Mouse (Mus musculus): ENCODE measurements at regions not wholly inside any gene's neighbourhood (a gene's known extent, or its start where the extent isn't known, plus 50 kb on each side); places are given as distances from the start of the nearest gene placed in this dataset.

DNA sequence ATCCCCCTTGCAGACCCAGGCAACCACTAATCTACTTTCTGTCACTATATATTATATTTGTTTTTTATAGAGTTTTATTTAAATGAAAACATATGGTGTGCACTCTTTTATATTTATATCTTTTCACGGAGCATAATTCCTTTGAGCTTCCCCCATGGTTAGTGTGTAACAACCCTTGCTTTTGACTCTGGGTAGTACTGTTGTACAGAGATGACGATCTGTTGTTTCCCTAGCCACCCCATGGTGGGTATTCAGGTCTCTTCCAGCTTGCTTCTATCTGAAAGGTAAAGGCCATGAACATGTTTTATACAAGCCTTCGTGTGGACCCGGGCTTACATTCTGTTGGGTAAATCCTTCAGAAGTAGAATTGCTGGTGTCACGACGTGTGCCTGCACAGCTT is 221.2 kb upstream of the Rnaseh2b start:
- in situ Hi-C loops (cut with MboI; ENCODE audit: low pct_unique_long_range_greater_than_20kb in 1 of 2, low sequenced_read_pairs in 2 of 2, unreplicated experiment in 1 of 2): no loop called here

DNA sequence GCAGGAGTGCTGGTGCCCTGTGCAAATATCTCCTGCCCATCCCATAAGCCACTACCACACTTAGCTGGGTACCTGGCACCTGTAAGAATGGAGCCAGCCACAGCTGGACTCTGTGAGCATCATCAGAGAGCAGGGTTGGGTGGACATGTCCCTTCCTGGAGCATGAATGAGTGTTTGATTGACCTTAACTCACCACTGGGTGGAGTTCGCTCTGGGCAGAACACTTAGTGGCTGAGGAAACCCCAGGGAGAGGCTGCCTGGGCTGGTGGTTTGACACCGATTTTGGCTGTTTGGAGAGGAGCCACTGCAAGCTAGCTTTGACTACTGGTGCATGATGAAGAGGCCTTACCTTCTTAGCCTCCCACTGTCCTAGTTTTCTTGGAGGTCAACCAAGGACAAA is 208.3 kb upstream of the Rnaseh2b start:
- in situ Hi-C loops (cut with MboI; ENCODE audit: low pct_unique_long_range_greater_than_20kb in 1 of 2, low sequenced_read_pairs in 2 of 2, unreplicated experiment in 1 of 2): loop anchor here in 1 of 2 experiments (25.0 kb wide), 1 partner anchor 378 kb away; the partner anchor contains the start of gene Gucy1b2

DNA sequence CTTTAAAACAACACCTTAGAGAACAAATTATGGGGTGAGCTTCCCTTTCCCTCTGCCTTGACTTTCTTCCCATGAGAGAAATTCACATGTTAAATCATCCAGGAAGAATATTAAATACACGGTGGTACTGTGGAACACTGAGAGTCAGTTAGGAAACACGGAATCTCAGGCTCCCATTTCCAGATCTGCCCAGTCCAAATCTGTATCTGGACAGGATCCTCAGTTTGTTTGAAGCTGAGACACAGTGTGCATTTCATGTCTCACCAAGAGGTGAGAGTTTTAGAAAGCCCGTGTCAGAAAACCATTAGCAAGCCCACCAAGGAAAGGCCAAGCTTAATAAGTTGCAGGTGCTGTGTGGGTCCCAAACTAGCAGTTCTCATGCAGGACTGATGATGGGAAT is 204.2 kb upstream of the Rnaseh2b start:
- in situ Hi-C loops (cut with MboI; ENCODE audit: low pct_unique_long_range_greater_than_20kb in 1 of 2, low sequenced_read_pairs in 2 of 2, unreplicated experiment in 1 of 2): loop anchor here in 1 of 2 experiments (25.0 kb wide), 1 partner anchor 374 kb away; the partner anchor contains the start of gene Gucy1b2

DNA sequence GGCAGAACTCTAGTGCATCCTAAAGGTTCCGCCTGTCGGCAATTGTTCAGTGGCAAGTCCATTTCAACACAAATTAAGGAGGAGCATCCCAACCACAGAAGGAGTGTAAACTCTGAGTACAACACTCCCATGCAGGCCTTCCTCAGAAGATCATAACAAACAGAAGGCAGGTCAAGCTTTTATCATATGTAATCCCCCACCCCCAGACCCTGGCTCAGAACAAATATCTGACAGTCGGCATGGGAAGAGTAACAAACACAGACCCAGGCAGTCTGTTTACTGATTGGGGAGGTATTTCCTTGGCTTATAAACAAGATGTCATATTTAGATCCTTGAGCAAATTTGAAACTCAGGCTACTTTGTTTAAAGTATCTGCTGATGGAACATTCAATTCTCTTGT is 174.9 kb upstream of the Rnaseh2b start:
- in situ Hi-C loops (cut with MboI; ENCODE audit: low pct_unique_long_range_greater_than_20kb in 1 of 2, low sequenced_read_pairs in 2 of 2, unreplicated experiment in 1 of 2): no loop called here

DNA sequence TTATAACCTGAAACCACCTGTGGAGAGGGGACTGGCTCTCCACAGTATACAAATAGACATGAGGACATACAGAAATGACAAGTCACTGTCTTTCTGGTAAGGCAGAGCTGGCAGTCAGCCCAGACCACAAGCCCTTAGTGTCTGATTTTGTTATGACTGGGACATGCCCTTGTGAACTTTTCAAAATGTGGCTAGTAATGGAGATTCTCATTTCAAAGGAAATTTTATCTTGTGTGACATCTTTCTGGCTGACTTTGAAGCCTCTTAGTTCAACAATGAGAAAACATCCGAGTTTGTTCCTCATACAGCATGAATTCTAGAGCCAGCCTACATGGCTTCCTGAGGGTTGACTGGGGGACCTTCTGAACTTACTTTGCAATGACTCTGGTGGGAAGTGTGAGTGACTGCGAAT is 173.8 kb upstream of the Rnaseh2b start:
- in situ Hi-C loops (cut with MboI; ENCODE audit: low pct_unique_long_range_greater_than_20kb in 1 of 2, low sequenced_read_pairs in 2 of 2, unreplicated experiment in 1 of 2): no loop called here

DNA sequence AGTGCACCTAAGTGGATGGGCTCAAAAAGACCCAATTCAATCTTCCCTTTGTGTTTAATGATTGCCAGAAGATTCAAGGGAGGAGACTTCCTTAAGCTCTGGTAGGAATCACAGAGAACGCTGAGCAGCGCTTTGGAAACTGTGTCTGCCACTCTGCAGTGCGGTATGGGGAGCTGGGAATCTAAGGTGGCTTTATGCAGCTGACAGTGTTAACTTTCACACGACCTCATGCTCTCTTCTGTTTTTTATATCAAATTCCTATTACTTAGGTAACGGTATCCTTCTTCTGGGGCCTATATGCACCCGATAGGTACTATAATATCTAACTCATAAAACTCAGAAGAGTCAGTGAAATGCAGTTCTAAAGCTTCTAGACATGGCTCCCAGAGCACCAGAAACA is 163.5 kb upstream of the Rnaseh2b start:
- in situ Hi-C loops (cut with MboI; ENCODE audit: low pct_unique_long_range_greater_than_20kb in 1 of 2, low sequenced_read_pairs in 2 of 2, unreplicated experiment in 1 of 2): no loop called here

DNA sequence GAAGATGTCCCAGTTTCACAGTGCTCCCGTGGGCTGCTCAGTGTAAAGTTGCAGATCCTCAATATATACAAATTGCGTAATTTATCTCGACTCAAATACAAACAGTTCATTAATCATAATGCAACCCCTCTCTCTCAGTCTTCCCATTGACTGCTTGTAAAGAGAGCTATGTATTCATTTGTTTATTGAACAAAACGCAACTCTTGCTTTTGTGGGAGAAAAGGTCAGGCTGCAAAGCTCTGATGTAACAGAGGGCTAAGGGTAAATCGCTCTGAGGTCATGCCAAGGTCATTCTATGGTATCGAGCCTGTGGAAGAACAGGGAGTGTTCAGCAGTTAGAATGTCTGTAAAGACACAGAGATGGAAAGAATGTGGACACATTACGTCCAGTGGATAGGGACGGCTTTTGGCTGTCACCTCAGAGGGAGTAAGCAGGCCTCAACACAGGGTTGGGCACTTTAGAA is 160.0 kb upstream of the Rnaseh2b start:
- in situ Hi-C loops (cut with MboI; ENCODE audit: low pct_unique_long_range_greater_than_20kb in 1 of 2, low sequenced_read_pairs in 2 of 2, unreplicated experiment in 1 of 2): no loop called here

DNA sequence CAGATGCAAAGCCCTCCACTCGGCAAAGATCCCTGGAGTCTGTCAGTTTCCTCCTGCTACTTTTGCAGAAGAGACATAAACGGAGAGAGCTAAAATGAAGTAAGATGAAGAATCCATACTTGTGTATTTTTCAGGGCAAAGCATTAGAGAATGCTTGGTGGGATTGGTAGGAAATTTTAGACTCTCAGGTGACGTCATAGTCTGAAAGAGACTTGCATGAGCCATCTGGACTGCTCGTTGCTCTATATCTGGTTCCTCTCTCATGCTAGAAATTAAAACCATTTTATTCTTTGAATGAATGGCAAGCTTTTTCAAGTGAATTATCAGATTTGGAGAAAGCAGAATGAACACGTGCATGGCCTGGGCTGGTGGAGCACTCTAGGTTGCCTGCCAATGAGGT is 154.4 kb upstream of the Rnaseh2b start:
- in situ Hi-C loops (cut with MboI; ENCODE audit: low pct_unique_long_range_greater_than_20kb in 1 of 2, low sequenced_read_pairs in 2 of 2, unreplicated experiment in 1 of 2): no loop called here

DNA sequence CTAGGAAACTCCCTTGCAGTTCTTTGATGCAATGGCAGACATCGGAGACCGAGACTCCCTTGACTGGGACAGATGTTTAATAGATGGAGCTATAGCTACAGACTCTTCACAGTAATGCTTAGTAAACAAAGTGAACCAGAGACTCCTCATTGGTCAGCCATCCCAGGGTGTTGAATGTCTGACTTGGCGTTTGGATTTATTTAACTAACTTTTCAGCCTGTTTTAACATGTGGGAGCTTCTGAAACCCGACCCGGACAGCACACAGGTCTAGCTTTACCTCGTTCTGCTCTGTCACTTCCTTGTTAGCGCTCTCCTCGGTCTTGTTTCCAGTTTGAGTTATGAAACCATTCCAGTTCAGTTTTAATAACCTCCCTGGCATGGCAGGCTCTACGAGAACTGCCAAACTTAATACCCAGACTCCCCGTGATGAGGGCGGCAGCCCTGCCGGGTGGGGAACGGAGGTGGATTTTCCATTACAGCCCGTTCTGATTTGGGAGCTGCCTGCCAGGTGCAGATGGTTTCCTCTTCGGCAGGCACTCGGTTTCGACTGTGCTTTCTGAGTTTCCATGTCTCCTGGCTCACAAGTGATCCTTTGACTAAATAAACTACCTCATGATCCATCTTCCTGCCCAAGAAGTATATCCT is 147.9 kb upstream of the Rnaseh2b start:
- in situ Hi-C loops (cut with MboI; ENCODE audit: low pct_unique_long_range_greater_than_20kb in 1 of 2, low sequenced_read_pairs in 2 of 2, unreplicated experiment in 1 of 2): no loop called here

DNA sequence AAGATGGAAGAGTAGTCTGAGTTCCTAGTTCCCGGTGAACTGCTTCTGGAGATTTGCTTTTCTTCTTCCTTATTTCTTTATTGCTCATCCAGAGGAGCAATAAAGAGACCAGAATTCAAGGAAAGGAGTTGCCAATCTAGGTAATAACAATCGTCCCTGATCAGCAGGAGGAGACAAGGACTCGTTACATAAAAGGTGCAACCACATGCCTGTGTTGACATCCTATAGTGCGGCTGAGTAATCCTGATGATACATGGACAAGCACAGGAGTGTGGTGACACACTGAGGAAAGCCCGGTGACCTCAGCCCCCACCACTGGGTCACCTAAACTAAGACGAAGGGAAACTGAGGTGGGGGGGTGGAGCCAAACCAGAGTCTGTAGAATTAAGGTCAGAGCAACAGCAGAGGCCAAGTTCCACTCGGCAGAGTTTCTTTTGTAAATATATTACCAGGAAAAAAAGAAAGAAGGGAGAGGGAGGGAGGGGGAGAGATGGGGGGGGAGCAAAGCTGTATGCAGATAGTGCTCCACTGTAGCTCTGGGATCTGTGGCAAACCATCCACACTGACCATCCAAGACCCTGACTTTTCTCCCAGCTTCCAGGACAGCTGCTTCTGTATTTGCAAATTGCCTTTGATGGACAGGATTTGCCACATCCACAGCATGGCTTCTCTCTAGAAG is 135.2 kb upstream of the Rnaseh2b start:
- in situ Hi-C loops (cut with MboI; ENCODE audit: low pct_unique_long_range_greater_than_20kb in 1 of 2, low sequenced_read_pairs in 2 of 2, unreplicated experiment in 1 of 2): no loop called here

DNA sequence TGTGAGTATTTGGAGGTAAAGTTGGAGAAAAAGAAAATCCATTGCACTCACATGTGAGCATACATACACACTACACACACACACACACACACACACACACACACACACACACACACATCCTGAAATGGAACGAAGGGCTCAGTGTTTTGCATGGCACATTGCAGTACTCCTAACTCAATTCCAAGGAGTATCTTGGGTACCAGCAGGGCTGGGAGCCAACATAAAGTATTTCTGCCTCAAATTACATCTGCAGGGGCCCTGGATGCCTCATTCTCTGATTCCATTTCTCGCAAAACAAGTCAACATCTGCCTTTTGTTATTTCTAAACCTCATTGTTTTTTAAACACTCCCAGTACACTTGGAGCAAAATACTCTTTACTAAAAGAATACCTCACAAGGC is 132.7 kb upstream of the Rnaseh2b start:
- in situ Hi-C loops (cut with MboI; ENCODE audit: low pct_unique_long_range_greater_than_20kb in 1 of 2, low sequenced_read_pairs in 2 of 2, unreplicated experiment in 1 of 2): no loop called here

DNA sequence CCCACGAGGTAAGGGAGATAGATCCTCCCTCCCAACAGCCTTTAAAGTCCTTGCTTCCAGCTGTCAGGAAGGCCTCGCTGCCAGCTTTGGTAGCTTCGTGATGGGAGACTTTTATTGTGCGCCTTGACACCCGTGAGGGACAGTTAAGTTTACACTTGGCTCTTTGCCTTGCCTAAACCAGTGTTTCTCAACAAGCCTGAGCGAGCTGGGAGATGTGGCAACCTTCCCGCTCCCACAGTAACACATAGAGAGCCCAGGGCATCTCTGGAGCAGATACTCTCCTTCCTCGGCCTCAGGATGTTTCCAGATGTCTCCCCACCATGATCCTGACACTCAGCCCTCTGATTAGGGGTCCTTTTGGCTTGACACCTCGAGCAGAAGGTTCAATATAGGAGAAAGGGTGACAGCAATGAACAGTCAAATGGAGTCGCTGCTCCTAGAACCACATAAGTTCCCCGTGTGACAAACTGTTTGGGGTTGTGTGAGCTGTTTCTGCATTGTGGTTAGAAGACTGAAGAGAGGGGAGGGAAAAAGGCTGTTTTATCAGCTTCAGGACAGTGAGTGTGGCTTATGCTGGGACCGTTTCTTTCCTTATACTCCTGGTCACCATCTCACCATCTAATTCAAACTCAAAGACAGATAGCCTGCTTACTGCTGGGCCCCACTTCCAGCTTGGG is 129.1 kb upstream of the Rnaseh2b start:
- in situ Hi-C loops (cut with MboI; ENCODE audit: low pct_unique_long_range_greater_than_20kb in 1 of 2, low sequenced_read_pairs in 2 of 2, unreplicated experiment in 1 of 2): no loop called here

DNA sequence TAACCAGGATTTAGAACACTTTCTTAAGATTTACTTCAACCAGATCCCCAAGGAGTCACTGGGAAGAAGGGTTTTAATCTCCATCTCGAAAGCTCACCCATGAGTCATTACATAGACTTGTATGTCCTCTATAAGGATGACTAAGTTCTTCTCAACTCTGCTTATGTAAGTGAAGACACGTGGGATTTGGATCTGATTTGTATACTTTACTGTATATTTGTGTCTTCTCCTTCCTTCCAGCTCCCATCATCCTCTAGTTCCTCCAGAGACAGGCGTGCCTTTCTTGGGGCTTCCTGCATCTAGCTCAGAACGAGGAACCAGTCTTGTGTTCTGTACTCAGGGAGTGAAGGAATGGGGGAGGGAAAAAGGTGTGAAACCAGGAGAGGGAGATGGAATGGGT is 127.5 kb upstream of the Rnaseh2b start:
- in situ Hi-C loops (cut with MboI; ENCODE audit: low pct_unique_long_range_greater_than_20kb in 1 of 2, low sequenced_read_pairs in 2 of 2, unreplicated experiment in 1 of 2): no loop called here

DNA sequence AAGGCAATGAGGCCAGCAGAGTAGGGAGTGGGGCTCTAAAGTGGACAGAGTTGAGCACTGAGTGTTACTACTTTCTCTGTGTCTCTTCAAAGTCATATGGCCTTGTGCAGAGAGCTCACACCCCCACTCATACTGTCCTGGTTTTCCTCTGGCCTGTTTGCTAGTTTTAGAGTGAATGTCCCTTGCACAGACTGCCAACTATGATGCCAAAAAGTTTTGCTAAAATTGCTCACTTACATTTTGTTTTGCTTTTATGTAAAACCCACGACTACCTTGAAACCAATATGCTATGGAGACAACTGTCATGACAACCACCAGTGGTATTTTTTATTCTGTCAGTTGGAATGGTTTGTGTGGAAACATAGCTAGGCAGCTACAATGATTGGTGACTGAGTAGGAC is 126.4 kb upstream of the Rnaseh2b start:
- in situ Hi-C loops (cut with MboI; ENCODE audit: low pct_unique_long_range_greater_than_20kb in 1 of 2, low sequenced_read_pairs in 2 of 2, unreplicated experiment in 1 of 2): no loop called here

DNA sequence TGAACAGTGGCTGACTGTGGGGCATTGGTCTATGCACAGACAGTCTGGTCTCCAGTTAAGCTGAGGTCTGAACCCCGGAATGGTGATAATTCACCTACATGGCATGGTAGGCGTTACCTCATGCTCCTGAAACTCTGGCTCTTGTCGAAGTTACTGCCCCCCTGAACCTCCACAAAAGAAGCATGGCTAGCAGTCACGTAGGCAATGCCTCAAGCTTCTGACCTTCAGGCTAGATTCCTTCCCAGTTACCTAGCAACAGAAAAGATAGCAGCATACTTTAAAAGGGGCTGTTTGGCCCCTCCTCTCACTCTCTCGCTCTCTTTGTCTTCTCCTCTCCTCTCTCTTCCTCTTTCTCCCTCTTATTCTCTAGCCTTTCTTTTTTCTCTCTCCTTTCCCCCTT is 125.8 kb upstream of the Rnaseh2b start:
- in situ Hi-C loops (cut with MboI; ENCODE audit: low pct_unique_long_range_greater_than_20kb in 1 of 2, low sequenced_read_pairs in 2 of 2, unreplicated experiment in 1 of 2): no loop called here

DNA sequence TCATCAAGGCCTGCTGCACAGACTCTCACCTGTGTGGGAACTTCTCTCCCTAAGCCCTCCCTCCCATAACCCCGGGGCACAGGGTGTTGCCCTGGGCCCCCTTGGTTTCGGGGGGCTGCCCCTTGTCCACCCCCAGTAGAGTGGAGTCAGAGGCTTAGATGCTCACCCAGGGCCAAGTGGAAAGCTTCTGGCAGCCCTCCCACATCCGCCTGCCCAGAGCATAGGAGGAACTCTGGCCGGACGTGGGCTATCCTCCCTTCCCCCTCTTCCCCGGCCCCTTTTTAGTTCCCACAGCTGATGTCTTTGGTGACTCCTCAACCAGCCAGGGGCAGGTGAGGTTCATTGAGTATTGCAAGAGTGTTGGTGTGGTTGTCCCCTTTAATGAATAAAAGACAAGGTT is 125.3 kb upstream of the Rnaseh2b start:
- in situ Hi-C loops (cut with MboI; ENCODE audit: low pct_unique_long_range_greater_than_20kb in 1 of 2, low sequenced_read_pairs in 2 of 2, unreplicated experiment in 1 of 2): no loop called here

DNA sequence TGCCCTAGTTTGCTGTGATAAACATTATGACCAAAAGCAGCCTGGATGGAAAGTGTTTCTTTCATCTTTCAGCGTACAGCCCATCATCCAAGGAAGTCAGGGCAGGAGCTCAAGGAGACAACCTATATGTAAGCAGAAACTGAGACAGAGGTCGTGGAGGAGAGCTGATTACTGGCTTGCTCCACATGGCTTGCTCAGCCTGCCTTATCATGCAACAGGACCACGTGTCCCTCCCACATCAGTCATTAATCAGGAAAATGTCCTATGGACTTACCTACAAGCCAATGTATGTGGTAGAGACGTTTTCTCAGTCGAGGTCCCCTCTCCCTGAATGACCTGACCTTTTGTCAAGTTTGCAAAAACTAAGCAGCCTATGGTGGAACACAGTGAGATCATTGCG is 123.7 kb upstream of the Rnaseh2b start:
- in situ Hi-C loops (cut with MboI; ENCODE audit: low pct_unique_long_range_greater_than_20kb in 1 of 2, low sequenced_read_pairs in 2 of 2, unreplicated experiment in 1 of 2): no loop called here

DNA sequence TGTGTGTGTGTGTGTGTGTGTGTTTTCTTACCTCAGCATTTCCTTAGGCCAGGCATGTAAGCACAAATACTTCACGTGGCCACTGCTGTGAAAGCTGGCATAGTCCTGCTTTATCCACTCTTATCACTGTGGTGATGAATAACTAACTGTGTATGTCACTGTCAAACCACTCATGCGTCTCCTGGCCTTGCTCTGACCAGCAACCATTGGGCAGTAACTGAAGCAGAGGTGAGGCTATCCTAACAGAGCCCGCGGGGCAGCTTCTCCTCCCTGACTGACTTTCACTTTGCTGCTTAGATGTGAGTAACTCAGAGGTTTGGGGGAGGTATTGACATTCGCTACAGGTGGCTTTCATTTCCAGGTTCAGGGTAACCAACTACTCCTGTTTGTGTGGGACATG is 122.0 kb upstream of the Rnaseh2b start:
- in situ Hi-C loops (cut with MboI; ENCODE audit: low pct_unique_long_range_greater_than_20kb in 1 of 2, low sequenced_read_pairs in 2 of 2, unreplicated experiment in 1 of 2): no loop called here

DNA sequence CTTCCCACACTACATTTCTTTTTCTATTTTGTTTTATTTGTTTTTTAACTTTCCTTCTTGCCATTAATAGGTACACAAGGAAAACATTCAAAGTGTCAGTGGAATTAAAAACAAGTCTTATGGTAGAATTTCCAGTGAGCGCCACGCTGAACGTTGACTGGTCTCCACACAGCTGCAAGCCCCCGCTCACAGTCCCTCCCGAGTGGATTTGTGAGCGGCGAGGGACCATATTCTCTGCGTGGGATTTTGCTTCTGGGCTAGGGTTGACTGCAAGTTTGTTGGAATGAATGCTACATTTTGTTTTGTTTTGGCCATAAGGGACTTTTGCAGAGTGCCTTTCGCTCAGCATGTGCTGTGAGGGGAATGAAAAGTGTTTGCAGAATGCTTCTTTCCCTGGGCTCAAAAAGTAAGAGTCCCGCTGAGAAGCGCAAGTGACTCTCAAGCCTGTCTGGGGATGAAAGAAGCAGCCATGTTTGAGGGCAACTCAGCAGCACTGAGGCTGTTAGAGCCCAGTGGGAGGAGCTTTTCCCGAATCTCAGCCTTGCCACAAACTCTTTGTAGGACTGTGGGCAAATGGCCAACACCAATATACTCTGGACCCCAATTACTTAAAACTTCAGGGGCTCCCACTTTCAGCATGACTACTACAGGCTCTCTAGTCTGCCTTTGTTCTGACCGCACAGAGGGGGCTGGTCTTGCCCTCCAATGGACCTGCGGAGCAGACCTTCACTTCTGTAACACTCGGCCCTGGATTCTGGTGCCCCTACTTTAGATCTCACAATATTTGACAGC is 120.9 kb upstream of the Rnaseh2b start:
- in situ Hi-C loops (cut with MboI; ENCODE audit: low pct_unique_long_range_greater_than_20kb in 1 of 2, low sequenced_read_pairs in 2 of 2, unreplicated experiment in 1 of 2): no loop called here
